Mouse (Mus musculus) cerebellum, adult 9-11 months (tissue): ENCODE results near the gene Gpr87.
"Not testable (repeated sequence)": the region's sequence is repeated elsewhere in the genome, so short reads cannot be mapped to it uniquely, and the experiment has no call there.

Source experiments
- DNase-seq: peaks from one replicate; pipeline ENCODE4 v3.0.0; 2022

Gpr87 gene

GRCm38 (mm10) chr3:59185662-59186061, 9.2 kb downstream of the Gpr87 start:
- DNase-seq = no peak

GRCm38 (mm10) chr3:59182129-59182528, 12.8 kb downstream of the Gpr87 start:
- no peak for DNase-seq

DNA sequence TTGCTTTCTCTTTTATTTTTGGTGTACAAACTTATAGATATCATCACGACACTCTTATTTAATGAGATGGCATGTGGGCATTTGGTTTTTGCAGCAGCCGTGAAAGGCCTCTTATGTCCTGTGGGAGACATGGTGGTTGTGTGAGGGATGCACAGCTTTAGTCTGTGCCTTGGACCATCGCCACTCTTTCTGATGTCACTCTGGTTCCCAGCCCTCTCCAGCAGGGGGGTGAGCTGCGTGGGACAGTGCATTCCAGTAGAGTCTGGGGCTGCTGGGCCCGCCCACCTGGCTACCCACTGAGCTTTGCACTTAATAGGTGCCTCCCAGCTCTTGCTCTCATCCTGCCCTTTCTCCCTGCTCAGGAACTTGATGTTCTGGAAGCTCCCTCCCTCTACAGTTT, 13.8 kb downstream of the Gpr87 start:
- no peak for DNase-seq

DNA sequence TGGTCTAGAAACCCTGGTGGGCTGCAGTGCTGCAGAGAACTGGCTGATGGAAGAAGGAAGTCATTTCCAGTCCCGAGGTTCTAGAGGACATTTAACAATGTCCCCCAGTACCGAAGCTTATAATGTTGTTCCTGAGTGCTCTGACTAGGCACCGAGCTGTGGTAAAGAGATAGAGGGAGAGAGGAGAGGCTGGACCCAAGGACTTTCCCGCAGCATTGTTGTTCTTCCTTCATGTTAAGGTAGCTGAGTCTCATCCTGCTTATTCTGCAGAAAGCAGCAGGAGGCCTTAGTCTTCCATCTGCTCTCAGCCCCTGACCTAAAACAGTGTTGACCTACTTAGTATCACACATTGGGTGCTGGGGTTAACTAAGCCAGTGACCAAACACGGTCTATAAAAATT, 18.0 kb downstream of the Gpr87 start:
- DNase-seq = peak; percentile 87

DNA sequence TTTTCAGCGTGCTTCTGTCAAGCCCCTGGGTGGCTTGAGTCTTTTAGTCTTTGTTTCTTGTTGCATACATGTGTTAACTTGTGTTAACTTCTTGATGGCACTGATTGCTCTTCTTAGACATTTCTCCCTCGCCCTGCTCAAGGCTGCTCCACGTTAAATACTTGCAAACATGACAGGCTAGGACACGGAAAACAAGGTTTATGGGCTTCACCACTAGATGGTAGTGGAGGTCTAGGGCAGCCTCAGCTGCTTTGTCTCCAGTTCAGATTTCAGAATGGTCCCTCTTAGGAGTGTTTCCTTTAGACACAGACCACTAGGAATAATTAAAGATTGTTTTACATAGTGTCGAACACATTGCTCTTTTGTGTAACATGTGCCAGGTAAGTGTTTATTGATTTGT, 19.7 kb downstream of the Gpr87 start:
- DNase-seq = peak; percentile 81

- DNase-seq = no peak
These were observed 20.3 kb downstream of the Gpr87 start for GRCm38 (mm10) chr3:59174426-59175154.

DNA sequence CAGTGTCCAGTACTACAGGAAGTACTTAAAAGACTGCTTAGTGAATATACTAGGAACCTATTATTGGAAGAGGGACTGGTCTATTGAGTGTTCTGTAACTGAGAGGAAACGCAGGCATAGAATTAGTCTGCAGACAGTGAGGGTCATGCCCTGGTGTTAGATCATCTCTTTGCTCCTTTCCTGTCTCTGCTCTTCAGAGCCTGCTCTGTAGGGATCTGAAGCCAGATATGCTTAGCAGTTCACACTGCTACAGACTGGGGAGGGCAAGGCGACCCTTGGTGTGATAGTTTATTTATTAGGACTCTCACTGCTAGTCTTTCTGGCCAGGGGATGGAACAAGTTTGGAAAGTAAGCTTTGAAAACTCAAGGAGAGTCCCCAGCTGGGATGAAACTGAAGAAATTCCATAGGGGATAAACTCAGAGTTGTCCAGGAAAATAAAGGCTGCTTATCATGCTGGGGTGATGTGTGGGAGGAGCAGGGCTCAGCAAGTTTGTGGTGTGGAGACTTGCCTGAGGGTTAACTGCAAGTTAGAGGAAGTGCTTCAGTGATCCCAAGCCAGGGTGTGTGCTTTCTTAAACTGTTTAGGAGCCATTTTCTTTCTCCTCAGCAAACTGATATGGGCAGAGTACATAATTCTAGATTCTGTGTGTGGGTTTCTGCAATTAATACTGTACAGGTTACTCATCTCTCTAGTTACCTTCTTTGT, 24.8 kb downstream of the Gpr87 start:
- DNase-seq = no peak

- DNase-seq = no peak
These were observed 25.7 kb downstream of the Gpr87 start for GRCm38 (mm10) chr3:59169215-59169614.

DNA sequence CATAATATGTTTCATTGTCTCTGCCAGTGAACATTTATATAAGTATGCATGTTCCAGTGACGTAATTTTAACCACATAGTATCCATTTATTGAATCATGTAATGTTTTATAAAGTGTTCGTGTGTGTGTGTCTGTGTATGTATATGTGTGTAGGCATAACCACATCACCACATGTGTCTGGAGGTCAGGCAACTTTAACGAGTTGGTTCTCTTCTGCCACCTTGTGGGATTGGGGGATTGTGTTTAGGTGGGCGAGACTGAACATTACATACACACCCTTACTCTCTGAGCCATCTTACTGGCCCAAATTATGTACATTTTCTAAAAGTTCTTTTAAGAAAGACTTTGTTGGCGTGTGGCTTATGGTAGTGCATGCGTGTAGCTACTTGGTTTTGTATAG, 26.4 kb downstream of the Gpr87 start:
- no peak for DNase-seq

GRCm38 (mm10) chr3:59167417-59168054, 27.4 kb downstream of the Gpr87 start:
- no peak for DNase-seq

DNA sequence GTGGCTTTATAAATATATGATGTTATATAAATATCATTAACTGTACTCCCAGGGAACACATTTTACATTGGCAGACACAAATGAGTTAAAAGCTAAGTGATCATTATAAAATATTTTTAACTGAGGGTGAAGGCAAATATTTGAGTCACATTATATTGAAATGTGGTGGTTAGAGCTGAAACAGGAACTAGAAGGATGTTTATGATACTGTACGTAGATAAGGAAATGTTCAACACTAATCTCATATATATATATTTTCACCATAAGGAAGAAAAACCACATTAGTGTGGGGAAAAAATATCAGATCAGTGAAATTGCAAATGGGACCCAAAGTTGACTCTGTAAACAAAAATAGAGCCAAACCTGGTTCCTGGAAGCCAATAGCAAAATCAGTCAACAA, 34.4 kb downstream of the Gpr87 start:
- DNase-seq = no peak

DNA sequence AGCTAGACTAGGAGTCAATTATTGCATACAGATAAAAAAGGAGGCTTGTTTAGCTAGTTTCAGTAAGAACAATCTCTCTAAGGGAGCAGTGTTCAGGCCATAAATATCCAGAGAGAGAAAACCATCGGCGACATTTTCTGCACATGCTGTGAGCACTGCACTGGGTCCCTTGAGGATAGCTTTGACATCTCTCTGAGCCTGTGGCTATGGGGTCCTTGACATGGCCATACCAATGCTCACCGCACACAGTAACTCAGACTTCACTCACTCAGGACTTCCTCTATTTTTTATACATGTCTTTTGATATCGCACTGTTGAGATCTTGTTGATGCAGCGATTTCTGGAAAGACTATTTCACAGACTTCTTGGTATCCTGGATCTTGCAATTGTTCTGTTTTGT, 37.9 kb downstream of the Gpr87 start:
- DNase-seq = no peak

- DNase-seq = no peak
These were observed 39.5 kb downstream of the Gpr87 start for GRCm38 (mm10) chr3:59155404-59155803.

DNA sequence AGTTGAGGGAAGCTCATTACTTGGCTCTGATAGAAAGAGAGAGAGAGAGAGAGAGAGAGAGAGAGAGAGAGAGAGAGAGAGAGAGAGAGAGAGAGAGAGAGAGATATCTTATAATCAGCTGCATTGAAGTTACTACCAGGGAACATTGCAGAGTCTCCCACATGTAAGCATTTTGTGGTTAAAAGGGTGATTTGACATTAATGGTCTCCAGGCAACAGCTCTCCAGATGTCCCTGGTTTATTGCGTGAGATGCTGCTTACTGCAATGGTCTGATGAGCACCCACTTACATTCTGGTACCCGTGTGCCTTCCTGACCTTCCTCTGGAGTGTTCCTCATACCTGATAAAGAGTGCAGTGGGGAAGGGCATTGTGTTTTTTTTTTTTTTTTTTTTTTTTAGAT, 40.0 kb downstream of the Gpr87 start:
- no peak for DNase-seq

- DNase-seq = no peak
These were observed 41.5 kb downstream of the Gpr87 start, which contains the start of gene P2ry14 for GRCm38 (mm10) chr3:59153424-59153823. Gene P2ry14, minus strand, starts transcription at chr3:59153618.

GRCm38 (mm10) chr3:59150624-59151023, 44.3 kb downstream of the Gpr87 start:
- no peak for DNase-seq

DNA sequence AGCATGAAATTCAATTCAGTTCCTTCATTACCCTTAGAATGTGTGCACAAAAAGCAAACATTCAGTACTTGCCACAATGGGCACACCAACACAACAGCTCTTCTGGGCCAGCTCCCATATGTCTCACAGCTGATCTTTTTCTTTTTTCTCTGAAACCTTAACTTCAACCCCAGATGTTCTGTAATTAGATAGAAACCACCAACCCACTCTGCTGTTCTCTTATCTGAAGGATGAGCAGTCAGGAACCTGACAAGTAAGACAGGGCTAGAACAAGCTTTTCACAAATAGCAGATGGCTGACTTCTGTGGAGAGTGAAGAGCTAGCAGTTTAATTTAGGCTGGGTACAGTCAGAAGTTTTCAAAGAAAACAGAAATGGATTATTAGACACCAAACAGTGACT, 45.3 kb downstream of the Gpr87 start:
- no peak for DNase-seq

- DNase-seq = no peak
These were observed 49.7 kb downstream of the Gpr87 start for GRCm38 (mm10) chr3:59145194-59145593.

DNA sequence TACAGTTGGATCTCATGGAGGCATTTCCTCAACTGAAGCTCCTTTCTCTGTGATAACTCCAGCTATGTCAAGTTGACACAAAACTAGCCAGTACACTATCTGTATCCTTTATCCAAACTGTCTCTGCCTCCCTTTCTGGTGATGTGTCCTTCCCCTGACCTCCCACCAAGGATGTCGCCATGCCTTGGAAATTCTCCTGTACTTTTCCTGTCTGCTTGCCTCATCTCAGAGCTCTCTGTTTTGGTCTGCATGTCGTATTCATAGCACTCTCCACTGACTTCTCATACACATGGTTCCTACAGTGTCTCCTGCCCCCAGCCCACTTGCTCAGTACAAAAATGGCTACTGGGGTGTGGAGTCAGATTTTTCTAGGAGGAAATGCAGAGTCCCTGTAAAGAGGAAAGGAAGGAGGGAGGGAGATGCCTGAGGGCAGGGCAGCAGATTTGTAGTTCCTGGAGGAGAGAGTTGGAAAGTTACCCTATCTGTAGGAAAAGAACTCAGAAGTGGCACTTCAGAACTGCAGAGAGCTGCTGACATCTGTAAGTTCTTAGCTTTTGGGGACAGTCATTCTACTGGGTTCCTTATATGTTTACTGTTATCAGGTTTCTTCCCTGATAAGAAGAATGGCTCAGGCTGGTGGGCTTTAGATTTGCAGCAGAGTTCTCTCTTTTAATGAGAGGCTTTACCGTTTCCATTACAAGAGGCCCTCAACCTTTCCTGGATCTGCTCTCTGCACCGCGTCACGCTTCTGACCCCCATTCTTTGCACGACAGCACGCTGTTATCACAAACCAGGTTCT, 53.2 kb downstream of the Gpr87 start:
- DNase-seq = no peak

GRCm38 (mm10) chr3:59140941-59141340, 54.0 kb downstream of the Gpr87 start:
- DNase-seq = not testable (repeated sequence)

DNA sequence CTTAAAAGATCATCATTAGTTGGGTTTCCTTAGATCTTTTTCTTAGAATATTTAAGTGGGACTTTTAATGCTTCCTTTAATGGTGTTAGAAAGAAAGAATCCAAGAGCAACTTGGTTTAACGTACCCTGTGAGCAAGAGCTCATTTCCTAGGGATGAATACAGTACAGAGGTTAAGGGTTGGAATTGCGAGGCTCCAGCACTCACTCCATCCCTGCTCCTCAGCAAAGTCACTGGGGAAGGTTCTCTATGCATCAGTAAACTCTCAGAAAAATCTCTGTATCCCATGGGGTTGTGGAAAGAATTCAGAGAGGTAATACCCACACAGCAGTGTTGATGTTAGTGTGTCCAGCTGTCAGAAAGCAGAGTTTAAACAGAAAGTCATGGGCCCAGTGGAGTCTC, 54.8 kb downstream of the Gpr87 start:
- no peak for DNase-seq

DNA sequence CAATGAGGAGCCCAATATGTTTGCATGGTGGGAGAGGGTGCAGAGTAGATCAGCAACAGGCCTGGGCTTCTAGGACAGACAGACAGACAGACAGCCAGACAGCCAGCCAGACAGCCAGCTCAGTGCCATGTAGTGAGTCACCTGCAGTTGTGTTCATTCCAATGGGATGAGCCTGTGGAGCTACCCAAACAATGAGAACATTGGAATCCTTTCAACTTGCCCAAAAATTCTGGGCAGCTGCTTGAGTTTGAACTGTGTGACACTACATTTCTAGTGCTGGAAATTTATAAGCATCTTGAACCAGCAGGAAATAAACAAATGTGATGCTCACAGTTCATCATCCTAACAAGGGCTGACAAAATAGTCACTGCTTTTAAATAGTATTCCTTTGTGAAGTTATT, 55.3 kb downstream of the Gpr87 start:
- no peak for DNase-seq

GRCm38 (mm10) chr3:59138946-59139468, 55.9 kb downstream of the Gpr87 start:
- DNase-seq = no peak
